11 mouse cellular contexts compared by ENCODE assay signal in genomic region chr13:103985510-103986278, GRCm38 (mm10).
A peak's percentile ranks its signal among the peaks of the same experiment; 100 is the strongest.
DNase-seq lines count a peak whose midpoint lies in the region; ATAC-seq and TF ChIP-seq lines count a peak whose summit lies in the region.
"Had no signal": no experiment of that assay in that cellular context is flagged by ENCODE, and none has a peak within 500 bp of the region (broad histone marks: within the 10 kb centered on the region; RNA-seq: fewer than 3 reads in every experiment).

No protein-coding gene starts in this region.

- TF ChIP-seq POLR2A in MEL (IDR thresholded peaks at IDR 0.05; ENCODE audit: control insufficient read depth in 1 of 2, insufficient read depth in 1 of 2, low read depth in 1 of 2, low read length in 2 of 2, poor library complexity in 1 of 2) = no peak

- no peak for TF ChIP-seq CTCF in MEL (IDR thresholded peaks at IDR 0.05 in 2 of 3, conservative IDR thresholded peaks at IDR 0.05 in 1 of 3; ENCODE audit: control insufficient read depth in 1 of 3, insufficient read depth in 1 of 3, low read depth in 2 of 3, low read length in 3 of 3, poor library complexity in 1 of 3, severe bottlenecking in 1 of 3)
- no peak for TF ChIP-seq CTCF in lung, postnatal 0 days (IDR thresholded peaks at IDR 0.05)

- H3K27ac ChIP-seq in heart, embryonic 14.5 days (replicated peaks in 1 of 2; ENCODE audit: control insufficient read depth in 1 of 2, insufficient read depth in 1 of 2, low read depth in 2 of 2, low read length in 2 of 2) = peak overlapping the region; percentile 14 to 39; a peak in 1 of 4 replicates
- no peak overlapping the region for H3K27ac ChIP-seq in heart, embryonic 10.5 days
- no peak overlapping the region for H3K27ac ChIP-seq in MEL (ENCODE audit: control insufficient read depth, low read depth, low read length)
- no peak overlapping the region for H3K27ac ChIP-seq in brown adipose tissue, adult 24 weeks (replicated peaks; ENCODE audit: low read depth, low read length)
- H3K27ac ChIP-seq in lung, postnatal 0 days (ENCODE audit: low read length) = peak overlapping the region; percentile 79
- H3K27ac ChIP-seq: liver, embryonic 12.5 days had no signal

- no peak for TF ChIP-seq EP300 in MEL (IDR thresholded peaks at IDR 0.05; ENCODE audit: low read depth in 1 of 2, low read length in 2 of 2)
- no peak for TF ChIP-seq EP300 in lung, postnatal 0 days (IDR thresholded peaks at IDR 0.05)

- H3K4me2 ChIP-seq in heart, embryonic 14.5 days (ENCODE audit: low read length) = no peak overlapping the region
- H3K4me2 ChIP-seq in lung, postnatal 0 days (replicated peaks; ENCODE audit: low read depth, low read length) = peak overlapping the region; percentile 4; the same call in 1 of the 2 replicates
- H3K4me2 ChIP-seq: liver, embryonic 12.5 days had no signal

- DNase-seq in heart, embryonic 10.5 days (ENCODE audit: low spot score) = no peak
- peak; percentile 49 for DNase-seq in MEL (ENCODE audit: low read depth, low spot score)
- DNase-seq in lung, postnatal 0 days (ENCODE audit: low spot score) = peak; percentile 90
- no peak for DNase-seq in spleen, postnatal 14 days (ENCODE audit: low spot score in 2 of 2)
- no peak for DNase-seq in layer of hippocampus, adult 18-20 months (ENCODE audit: low spot score in 2 of 2)

- no peaks in the 10 kb centered on the region for H3K27me3 ChIP-seq in heart, embryonic 14.5 days (ENCODE audit: control insufficient read depth, insufficient read depth, low read length)
- H3K27me3 ChIP-seq in heart, embryonic 10.5 days (ENCODE audit: insufficient read depth, poor library complexity, severe bottlenecking) = peaks cover 3% of the 10 kb centered on the region; the same call in 1 of the 2 replicates
- no peaks in the 10 kb centered on the region for H3K27me3 ChIP-seq in MEL (ENCODE audit: control insufficient read depth in 1 of 2, insufficient read depth in 2 of 2, low read length in 2 of 2)
- no peaks in the 10 kb centered on the region for H3K27me3 ChIP-seq in lung, postnatal 0 days (replicated peaks; ENCODE audit: insufficient read depth, low read length)
- H3K27me3 ChIP-seq: CH12.LX had no signal

- H3K9me3 ChIP-seq in heart, embryonic 14.5 days (ENCODE audit: control insufficient read depth, low read length) = peaks cover 13% of the 10 kb centered on the region
- H3K9me3 ChIP-seq in heart, embryonic 10.5 days = peaks cover 2% of the 10 kb centered on the region; the same call in 1 of the 2 replicates
- H3K9me3 ChIP-seq in MEL (replicated peaks; ENCODE audit: insufficient read depth, low read length) = no peaks in the 10 kb centered on the region
- peaks cover 3% of the 10 kb centered on the region for H3K9me3 ChIP-seq in lung, postnatal 0 days (ENCODE audit: low read length)

- no peaks in the 10 kb centered on the region for H3K79me2 ChIP-seq in MEL (ENCODE audit: control insufficient read depth, insufficient read depth, low read length, poor library complexity)

- no peaks in the 10 kb centered on the region for H3K36me3 ChIP-seq in heart, embryonic 14.5 days (ENCODE audit: control insufficient read depth, insufficient read depth, low read length)
- 0 out of 2 replicates have a peak, but pooled peaks cover 2% of the 10 kb centered on the region for H3K36me3 ChIP-seq in heart, embryonic 10.5 days
- peaks cover 0 to 10% of the 10 kb centered on the region in 2 experiments; a peak in 2 of 4 replicates for H3K36me3 ChIP-seq in MEL (ENCODE audit: control insufficient read depth in 1 of 2, insufficient read depth in 2 of 2, low read length in 2 of 2)
- no peaks in the 10 kb centered on the region for H3K36me3 ChIP-seq in lung, postnatal 0 days (ENCODE audit: insufficient read depth, low read length)
- H3K36me3 ChIP-seq: liver, embryonic 12.5 days had no signal

- WGBS in heart, embryonic 14.5 days = 72% methylated on average over 20 of the region's 20 CpGs
- WGBS in heart, embryonic 10.5 days = 88% methylated on average over 20 of the region's 20 CpGs
- WGBS in lung, postnatal 0 days = 40% methylated on average over 20 of the region's 20 CpGs

- no peak overlapping the region for H3K4me3 ChIP-seq in heart, embryonic 14.5 days (ENCODE audit: control insufficient read depth in 1 of 2, insufficient read depth in 1 of 2, low read depth in 1 of 2, low read length in 2 of 2)
- no peak overlapping the region for H3K4me3 ChIP-seq in heart, embryonic 10.5 days
- H3K4me3 ChIP-seq in MEL (ENCODE audit: control insufficient read depth in 1 of 2, insufficient read depth in 1 of 2, low read depth in 2 of 2, low read length in 2 of 2) = no peak overlapping the region
- peak overlapping the region; percentile 23; the same call in 1 of the 2 replicates for H3K4me3 ChIP-seq in brown adipose tissue, adult 24 weeks (ENCODE audit: insufficient read depth, low read depth, low read length)
- peak overlapping the region; percentile 0; the same call in 1 of the 2 replicates for H3K4me3 ChIP-seq in lung, postnatal 0 days (ENCODE audit: low read depth, low read length)
- H3K4me3 ChIP-seq: liver, embryonic 12.5 days had no signal

- TF ChIP-seq RAD21 in MEL (IDR thresholded peaks at IDR 0.05; ENCODE audit: low read depth, low read length) = no peak

- peaks cover 0 to 7% of the 10 kb centered on the region in 2 experiments; a peak in 1 of 4 replicates for H3K4me1 ChIP-seq in heart, embryonic 14.5 days (ENCODE audit: control insufficient read depth in 2 of 2, insufficient read depth in 2 of 2, low read length in 2 of 2)
- H3K4me1 ChIP-seq in heart, embryonic 10.5 days = no peaks in the 10 kb centered on the region
- H3K4me1 ChIP-seq in MEL (ENCODE audit: control insufficient read depth in 1 of 2, insufficient read depth in 2 of 2, low read length in 2 of 2) = peaks cover 2 to 15% of the 10 kb centered on the region in 2 experiments; a peak in 3 of 4 replicates
- H3K4me1 ChIP-seq in brown adipose tissue, adult 24 weeks (ENCODE audit: control insufficient read depth, insufficient read depth, insufficient read length, low read length) = peaks cover 5% of the 10 kb centered on the region
- no peaks in the 10 kb centered on the region; the same call in 1 of the 2 replicates for H3K4me1 ChIP-seq in lung, postnatal 0 days (ENCODE audit: insufficient read depth, low read depth, low read length)
- H3K4me1 ChIP-seq: liver, embryonic 12.5 days had no signal

- H3K9ac ChIP-seq in heart, embryonic 14.5 days (ENCODE audit: low read length) = no peak overlapping the region
- no peak overlapping the region for H3K9ac ChIP-seq in MEL (ENCODE audit: control insufficient read depth, low read depth, low read length, poor library complexity, severe bottlenecking)
- H3K9ac ChIP-seq in lung, postnatal 0 days (replicated peaks; ENCODE audit: low read depth) = no peak overlapping the region
- H3K9ac ChIP-seq: liver, embryonic 12.5 days had no signal

- no peak for ATAC-seq in heart, embryonic 14.5 days (ENCODE audit: insufficient number of reproducible peaks, insufficient read depth, low FRiP score, low read depth)
- ATAC-seq in lung, postnatal 0 days = peak; percentile 93
- no peak for ATAC-seq in cerebellum, adult (ENCODE audit: insufficient number of reproducible peaks, low FRiP score, low TSS enrichment)
- ATAC-seq: inflammation-experienced regulatory T-cells, adult 6 months; liver, embryonic 12.5 days had no signal

TF ChIP-seq in MEL, 35 proteins besides CTCF, POLR2A, EP300 and RAD21:
- TF ChIP-seq GABPA (IDR thresholded peaks at IDR 0.05; ENCODE audit: low read depth, low read length) (no peak), RCOR1 (IDR thresholded peaks at IDR 0.05; ENCODE audit: low read depth, low read length) (0 out of 2 replicates have a peak, but pooled peaks have one; percentile 19), TBP (IDR thresholded peaks at IDR 0.05; ENCODE audit: low read depth, low read length) (no peak), ZNF384 (IDR thresholded peaks at IDR 0.05; ENCODE audit: low read depth, low read length) (no peak), USF1 (IDR thresholded peaks at IDR 0.05; ENCODE audit: low read depth, low read length) (peak; percentile 72), POLR2AphosphoS5 (IDR thresholded peaks at IDR 0.05; ENCODE audit: borderline replicate concordance, low read depth, low read length) (no peak), ETS1 (IDR thresholded peaks at IDR 0.05; ENCODE audit: low read depth, low read length) (no peak), KAT2A (conservative IDR thresholded peaks at IDR 0.05; ENCODE audit: low read depth, low read length) (no peak), ZMIZ1 (IDR thresholded peaks at IDR 0.05; ENCODE audit: low read depth, low read length) (no peak), MAFK (IDR thresholded peaks at IDR 0.05; ENCODE audit: borderline replicate concordance, low read depth, low read length) (no peak), MYC (IDR thresholded peaks at IDR 0.05; ENCODE audit: low read depth, low read length) (no peak), USF2 (IDR thresholded peaks at IDR 0.05; ENCODE audit: borderline replicate concordance in 1 of 2, insufficient read depth in 1 of 2, low read depth in 1 of 2, low read length in 2 of 2) (no peak), CHD1 (IDR thresholded peaks at IDR 0.05; ENCODE audit: low read depth, low read length) (no peak), MAX (IDR thresholded peaks at IDR 0.05; ENCODE audit: low read length) (peak; percentile 43; the same call in 1 of the 2 replicates), ELF1 (IDR thresholded peaks at IDR 0.05; ENCODE audit: low read depth, low read length) (no peak), NRF1 (IDR thresholded peaks at IDR 0.05; ENCODE audit: insufficient read depth, low read depth, low read length, poor library complexity, severe bottlenecking) (no peak), ZKSCAN1 (IDR thresholded peaks at IDR 0.05; ENCODE audit: low read depth, low read length) (no peak), POLR2AphosphoS2 (IDR thresholded peaks at IDR 0.05; ENCODE audit: low read length) (no peak), MYB (IDR thresholded peaks at IDR 0.05; ENCODE audit: low read depth, low read length) (no peak), BHLHE40 (IDR thresholded peaks at IDR 0.05; ENCODE audit: borderline replicate concordance, low read depth, low read length) (no peak)

Comparison
In these comparisons a context has a peak if more than half of its experiments do, and no peak if none do; other contexts are left out.
1. H3K27ac ChIP-seq: peak in heart, embryonic 14.5 days (2 of 2) and lung, postnatal 0 days (single experiment); none in heart, embryonic 10.5 days (single experiment), MEL (single experiment) and brown adipose tissue, adult 24 weeks (single experiment).
2. H3K4me3 ChIP-seq: peak in brown adipose tissue, adult 24 weeks (single experiment) and lung, postnatal 0 days (single experiment); none in heart, embryonic 14.5 days (0 of 2), heart, embryonic 10.5 days (single experiment) and MEL (0 of 2).
3. DNase-seq: peak in MEL (single experiment) and lung, postnatal 0 days (single experiment); none in heart, embryonic 10.5 days (single experiment), spleen, postnatal 14 days (0 of 2) and layer of hippocampus, adult 18-20 months (0 of 2).